Mouse (Mus musculus) ES-E14 (cell line): ENCODE measurements at regions not wholly inside any gene's neighbourhood (a gene's known extent, or its start where the extent isn't known, plus 50 kb on each side); places are given as distances from the start of the nearest gene placed in this dataset.

Source experiments
- DNase-seq: peaks from one replicate; pipeline ENCODE4 v3.0.0-alpha.2; 2013; ENCODE audit warnings: low read depth, low spot score
- H3K27ac ChIP-seq: 2 replicates; pipeline ENCODE4 v1.5.1; 2012; ENCODE audit warnings: low read depth, mild to moderate bottlenecking, low read length, moderate library complexity, mixed read lengths; ENCODE audit not compliant: poor library complexity, insufficient read depth, severe bottlenecking
- H3K36me3 ChIP-seq: 2 replicates; pipeline ENCODE4 v1.6.1; 2012; ENCODE audit warnings: mild to moderate bottlenecking, low read length, moderate library complexity, mixed read lengths; ENCODE audit not compliant: control insufficient read depth, poor library complexity, insufficient read depth, severe bottlenecking
- H3K4me1 ChIP-seq, 2 experiments: fragments of 150-350 bp in 1 of 2; sonication (generic) in 1 of 2; 2 replicates each; pipeline ENCODE4 v1.6.1; 2012; ENCODE audit warnings: low read length in 2 of 2, mild to moderate bottlenecking in 1 of 2, mixed read lengths in 1 of 2; ENCODE audit not compliant: control insufficient read depth in 2 of 2, insufficient read depth in 2 of 2, poor library complexity in 1 of 2
- H3K4me3 ChIP-seq, 2 experiments: fragments of 150-350 bp in 1 of 2; sonication (generic) in 1 of 2; 2 replicates each; pipeline ENCODE4 v1.5.1; 2012; ENCODE audit warnings: low read length in 2 of 2, low read depth in 1 of 2, mild to moderate bottlenecking in 1 of 2, mixed read lengths in 1 of 2; ENCODE audit not compliant: insufficient read depth in 1 of 2, poor library complexity in 1 of 2, severe bottlenecking in 1 of 2
- H3K9ac ChIP-seq: 2 replicates; pipeline ENCODE4 v1.6.1; 2012; ENCODE audit warnings: low read depth, mild to moderate bottlenecking, low read length, mixed read lengths; ENCODE audit not compliant: poor library complexity, insufficient read depth, severe bottlenecking
- H3K9me3 ChIP-seq: fragments of 150-350 bp; sonication (generic); 2 replicates; pipeline ENCODE4 v1.6.1; 2012; ENCODE audit warnings: low read depth, mild to moderate bottlenecking, low read length; ENCODE audit not compliant: control insufficient read depth, insufficient read depth
- CHD2 ChIP-seq: IDR thresholded peaks from 2 replicates; pipeline ENCODE4 v1.6.1; 2014; ENCODE audit warnings: mild to moderate bottlenecking, low read depth, low read length, inconsistent platforms
- HCFC1 ChIP-seq: IDR thresholded peaks from 2 replicates; pipeline ENCODE4 v1.6.1; 2012; ENCODE audit warnings: low read length, inconsistent platforms, borderline replicate concordance; ENCODE audit not compliant: insufficient read depth
- MAFK ChIP-seq: IDR thresholded peaks from 2 replicates; pipeline ENCODE4 v1.6.1; 2014; ENCODE audit warnings: mild to moderate bottlenecking, low read depth, low read length, inconsistent platforms; ENCODE audit not compliant: insufficient read depth
- ZC3H11A ChIP-seq: IDR thresholded peaks from 2 replicates; pipeline ENCODE4 v1.6.1; 2012; ENCODE audit warnings: low read depth, mild to moderate bottlenecking, inconsistent platforms, low read length, borderline replicate concordance
- ZNF384 ChIP-seq: IDR thresholded peaks from 2 replicates; pipeline ENCODE4 v1.6.1; 2012; ENCODE audit warnings: low read depth, low read length, inconsistent platforms
- in situ Hi-C, 2 experiments: fragments of 600-800 bp; cut with MboI; formaldehyde crosslinking; loops; one replicate each; pipeline ENCODE4 v1.15.1; 2025; ENCODE audit warnings: low sequenced_read_pairs in 2 of 2, inconsistent platforms in 1 of 2; ENCODE audit not compliant: unreplicated experiment in 2 of 2

GRCm38 (mm10) chr6:22444220-22444619, 88.2 kb upstream of the Fam3c start:
- Histone ChIP-seq H3K27ac (no peak overlapping the region), H3K9ac (no peak overlapping the region), H3K4me3 (no peak overlapping the region; a peak in 1 of 4 replicates), H3K9me3 (no peaks in the 10 kb centered on the region), H3K4me1 (peaks cover 14 to 16% of the 10 kb centered on the region in 2 experiments), H3K36me3 (no peaks in the 10 kb centered on the region)
- in situ Hi-C loops = no loop called here
- no peak for DNase-seq
- no peak for TF ChIP-seq ZC3H11A
- no peak for TF ChIP-seq ZNF384
- no peak for TF ChIP-seq HCFC1

- Histone ChIP-seq H3K4me3 (no peak overlapping the region; a peak in 1 of 4 replicates), H3K27ac (no peak overlapping the region; the same call in 1 of the 2 replicates), H3K36me3 (no peaks in the 10 kb centered on the region), H3K9me3 (no peaks in the 10 kb centered on the region), H3K4me1 (peaks cover 14 to 16% of the 10 kb centered on the region in 2 experiments), H3K9ac (no peak overlapping the region)
- no peak for TF ChIP-seq MAFK
- TF ChIP-seq ZNF384 = no peak
- no peak for TF ChIP-seq ZC3H11A
- TF ChIP-seq CHD2 = no peak
- no peak for TF ChIP-seq HCFC1
- in situ Hi-C loops = no loop called here
- no peak for DNase-seq
Measured at GRCm38 (mm10) chr6:22443573-22443972, 87.5 kb upstream of the Fam3c start.

- Histone ChIP-seq H3K9ac (no peak overlapping the region), H3K4me1 (peaks cover 14 to 16% of the 10 kb centered on the region in 2 experiments), H3K9me3 (no peaks in the 10 kb centered on the region), H3K27ac (no peak overlapping the region; the same call in 1 of the 2 replicates), H3K4me3 (no peak overlapping the region), H3K36me3 (no peaks in the 10 kb centered on the region)
- no peak for TF ChIP-seq HCFC1
- TF ChIP-seq MAFK = no peak
- no peak for TF ChIP-seq ZC3H11A
- no peak for TF ChIP-seq CHD2
- in situ Hi-C loops = no loop called here
- no peak for DNase-seq
Measured at GRCm38 (mm10) chr6:22443170-22443569, 87.1 kb upstream of the Fam3c start.

GRCm38 (mm10) chr6:22442591-22442990, 86.5 kb upstream of the Fam3c start:
- H3K4me3 ChIP-seq = no peak overlapping the region
- no peak overlapping the region for H3K9ac ChIP-seq
- H3K36me3 ChIP-seq = no peaks in the 10 kb centered on the region
- TF ChIP-seq ZNF384 = no peak
- TF ChIP-seq ZC3H11A = no peak
- no peak for TF ChIP-seq CHD2
- no peak for TF ChIP-seq HCFC1
- TF ChIP-seq MAFK = no peak
- no peaks in the 10 kb centered on the region for H3K9me3 ChIP-seq
- H3K4me1 ChIP-seq = peaks cover 14 to 16% of the 10 kb centered on the region in 2 experiments
- no peak for DNase-seq
- H3K27ac ChIP-seq = no peak overlapping the region
- in situ Hi-C loops = no loop called here

GRCm38 (mm10) chr6:22439871-22440270, 83.8 kb upstream of the Fam3c start:
- in situ Hi-C loops = no loop called here
- Histone ChIP-seq H3K9ac (0 out of 2 replicates have a peak overlapping the region, but pooled peaks have one; percentile 22), H3K4me1 (peaks cover 14% of the 10 kb centered on the region in 2 experiments), H3K27ac (peak overlapping the region; percentile 66), H3K9me3 (peaks cover 8% of the 10 kb centered on the region), H3K4me3 (no peak overlapping the region), H3K36me3 (no peaks in the 10 kb centered on the region)
- peak; percentile 24; the same call in 1 of the 2 replicates for TF ChIP-seq CHD2
- no peak for TF ChIP-seq HCFC1
- peak; percentile 83 for DNase-seq
